Mouse (Mus musculus): ENCODE results near the gene Cdca7l. TPM values are rescaled to one million over a fixed set of nuclear protein-coding genes. Genes with fewer than 3 reads are reported as not detected.
"Not testable (repeated sequence)": the region's sequence is repeated elsewhere in the genome, so short reads cannot be mapped to it uniquely, and the experiment has no call there.

The Cdca7l gene
- total and polyA plus RNA-seq, 3 experiments = 2.0 to 2.3 (median 2.1) TPM

DNA sequence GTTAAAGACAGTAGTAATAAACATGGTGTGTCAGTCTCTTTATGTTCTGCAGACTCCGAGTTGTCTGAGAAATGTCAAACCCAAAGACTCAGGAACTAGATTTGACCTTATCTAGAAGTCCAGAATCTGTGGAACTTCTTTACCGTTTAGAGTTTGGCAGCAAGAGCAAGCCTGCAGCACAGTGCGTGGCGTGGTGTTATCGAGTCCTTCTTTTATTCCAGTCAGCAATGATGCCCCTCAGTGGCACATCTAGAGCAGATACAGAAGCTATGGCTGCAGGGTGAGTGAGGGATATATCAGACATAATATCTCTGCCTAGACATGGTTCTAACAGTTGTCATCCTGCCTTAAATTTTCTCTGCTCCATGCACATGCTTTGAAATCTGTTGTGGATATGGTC lies 58.6 kb downstream of the Cdca7l start:
- no peak for DNase-seq

DNA sequence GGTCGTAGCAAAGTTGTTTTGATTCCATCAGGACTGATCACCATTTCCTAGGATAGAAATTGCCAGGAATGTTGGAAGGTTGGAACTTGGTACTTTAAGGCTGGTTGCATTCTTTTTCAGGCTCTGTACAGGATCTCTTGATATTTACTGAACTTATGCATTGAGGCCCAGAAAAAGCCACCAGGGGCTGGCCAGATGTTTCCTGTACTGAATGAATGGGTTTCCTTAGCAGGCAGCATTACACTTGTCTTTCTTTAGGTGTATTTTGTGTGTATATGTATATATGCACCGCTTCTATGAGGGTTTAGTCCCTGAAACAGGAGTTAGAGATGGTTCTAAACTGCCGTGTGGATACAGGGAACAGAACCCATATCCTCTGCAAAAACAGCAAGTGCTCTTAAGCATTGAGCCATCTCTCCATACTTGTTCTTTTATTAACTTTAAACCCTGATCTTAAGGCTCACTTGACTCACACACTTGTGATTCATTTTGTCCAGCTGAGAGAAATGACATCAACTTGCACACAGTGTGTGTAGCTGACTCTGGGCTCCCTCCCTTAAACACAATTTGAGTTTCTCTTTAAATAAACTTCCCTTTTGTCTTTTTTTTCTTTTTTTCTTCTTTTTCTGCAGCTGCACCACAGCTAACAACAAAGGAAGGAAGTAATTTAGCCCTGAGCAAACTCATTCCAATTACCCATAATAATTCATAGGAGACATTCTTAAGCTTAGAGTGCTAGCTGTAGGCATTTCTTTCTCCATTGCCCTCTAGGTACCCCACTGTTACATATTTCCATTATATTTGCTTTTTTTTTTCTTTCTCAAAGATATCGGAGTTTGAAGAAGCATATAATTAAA lies 63.8 kb downstream of the Cdca7l start:
- no peak for DNase-seq

- no peak for DNase-seq
Observed at GRCm38 (mm10) chr12:117872265-117872664, 68.2 kb downstream of the Cdca7l start.

- DNase-seq = no peak
Observed at GRCm38 (mm10) chr12:117878341-117878740, 74.3 kb downstream of the Cdca7l start.

GRCm38 (mm10) chr12:117884627-117885026 lies 80.5 kb downstream of the Cdca7l start:
- no peak for DNase-seq

DNA sequence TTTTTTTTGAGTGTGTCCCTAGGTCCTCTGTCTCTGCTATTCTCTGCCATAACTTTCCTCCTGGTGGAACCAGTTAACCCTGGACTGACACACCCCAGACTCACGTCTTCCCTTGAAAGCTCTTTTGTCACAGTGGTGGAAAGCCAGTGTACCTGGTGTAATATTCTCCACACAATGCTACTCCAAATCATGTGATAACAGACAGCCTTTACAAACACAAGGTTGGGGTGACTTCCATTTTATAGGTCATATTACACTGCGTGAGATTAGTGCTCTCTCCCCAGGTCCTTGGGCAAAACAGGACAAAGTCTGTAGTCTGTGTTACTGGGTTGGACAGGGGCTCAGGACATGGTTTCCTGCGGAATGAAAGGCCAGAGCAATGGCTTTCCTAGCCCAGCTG lies 83.3 kb downstream of the Cdca7l start:
- DNase-seq = no peak

DNA sequence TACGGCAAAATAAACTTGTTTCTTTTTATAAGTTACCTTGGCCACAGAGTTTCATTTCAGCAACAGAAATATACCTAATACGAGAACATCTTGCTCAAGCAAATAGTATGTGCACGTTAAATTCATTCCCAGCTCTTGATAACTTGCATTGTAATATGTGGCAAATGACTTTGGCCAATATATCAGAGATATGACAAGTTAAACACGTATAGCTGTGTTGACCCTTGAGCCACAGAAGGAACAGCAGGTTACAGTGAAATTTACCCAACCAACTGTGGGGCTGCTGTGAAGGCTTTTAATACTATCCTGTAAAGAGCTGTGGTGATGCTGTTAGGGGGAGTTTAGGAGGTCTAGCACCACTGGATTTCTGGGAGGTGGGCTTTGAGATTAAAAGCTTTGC lies 96.7 kb downstream of the Cdca7l start:
- not testable (repeated sequence) for DNase-seq

- DNase-seq = not testable (repeated sequence)
Observed at GRCm38 (mm10) chr12:117901352-117901751, 97.3 kb downstream of the Cdca7l start.

- no peak for DNase-seq
Observed at GRCm38 (mm10) chr12:117903671-117904070, 99.6 kb downstream of the Cdca7l start.

GRCm38 (mm10) chr12:117905232-117905840 lies 101.2 kb downstream of the Cdca7l start:
- DNase-seq = not testable (repeated sequence)

GRCm38 (mm10) chr12:117911396-117911795 lies 107.3 kb downstream of the Cdca7l start:
- no peak for DNase-seq

DNA sequence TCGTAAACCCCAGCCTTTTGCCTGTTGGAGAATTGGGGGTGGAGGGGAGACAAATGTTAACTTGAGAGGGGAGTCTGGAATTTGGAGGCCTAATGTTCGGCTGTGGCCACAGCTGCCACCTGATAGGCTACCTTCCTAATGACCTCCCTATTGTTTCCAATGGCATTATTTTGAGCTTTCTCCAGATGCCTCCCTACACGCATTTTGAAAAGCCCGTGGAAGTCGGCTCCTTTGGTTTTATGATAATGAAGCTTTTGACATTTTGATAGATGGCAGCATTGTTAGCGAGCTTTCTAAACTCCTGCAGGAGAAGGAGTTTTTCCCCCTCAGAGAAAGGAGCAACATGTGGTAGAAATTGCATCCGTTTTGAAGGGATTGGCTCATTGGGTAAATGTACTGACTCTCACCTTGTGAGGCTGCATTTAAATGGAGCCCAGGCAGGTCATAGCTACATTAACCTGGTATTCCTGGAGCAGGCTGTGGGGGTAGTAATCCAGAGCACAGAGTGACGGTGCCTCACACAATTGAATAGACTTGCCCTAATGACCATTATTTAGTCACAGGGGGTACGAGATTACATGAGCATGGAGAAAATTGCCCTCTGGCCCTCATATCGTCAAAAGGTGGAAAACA lies 110.6 kb downstream of the Cdca7l start:
- DNase-seq = no peak

DNA sequence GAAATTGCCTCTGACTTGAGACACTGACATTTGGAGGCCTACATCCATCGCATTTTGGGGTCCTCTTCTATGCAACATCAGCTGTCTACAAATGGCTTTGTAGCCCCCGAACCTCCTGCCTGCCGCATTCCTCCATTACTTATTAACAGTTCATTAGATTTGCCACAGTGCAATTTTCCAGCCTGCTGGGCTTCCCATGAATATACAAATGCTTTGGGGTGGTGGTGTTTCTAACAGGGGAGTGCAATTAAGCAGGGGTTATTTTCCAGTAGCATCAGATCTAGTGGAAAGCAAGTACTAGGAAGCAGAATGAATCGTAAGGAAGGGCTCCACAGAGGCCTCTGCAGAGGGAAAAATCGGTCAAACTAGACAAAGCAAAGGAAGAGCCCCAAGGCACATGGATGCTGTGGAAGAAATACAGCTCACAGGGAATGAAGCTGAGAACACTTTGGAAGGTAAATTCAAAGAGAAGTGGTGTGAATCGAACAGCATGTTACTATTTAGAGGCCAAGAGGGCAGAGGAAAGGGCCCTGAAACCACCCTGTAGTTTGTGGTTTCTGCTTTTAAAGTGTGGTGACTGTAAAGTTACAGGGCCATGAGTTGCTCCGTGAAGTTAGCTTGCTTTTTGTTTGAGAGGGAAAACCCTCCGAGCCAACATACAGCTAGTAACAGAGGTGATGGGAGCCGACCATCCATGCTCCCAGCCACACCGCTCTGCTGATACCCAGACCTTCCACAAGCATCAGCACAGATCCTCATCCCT lies 111.9 kb downstream of the Cdca7l start:
- DNase-seq = no peak

Data from adrenal gland, adult 2 months (tissue).